Comparison of ENCODE assay signal across 10 mouse cellular contexts in the genomic region with DNA sequence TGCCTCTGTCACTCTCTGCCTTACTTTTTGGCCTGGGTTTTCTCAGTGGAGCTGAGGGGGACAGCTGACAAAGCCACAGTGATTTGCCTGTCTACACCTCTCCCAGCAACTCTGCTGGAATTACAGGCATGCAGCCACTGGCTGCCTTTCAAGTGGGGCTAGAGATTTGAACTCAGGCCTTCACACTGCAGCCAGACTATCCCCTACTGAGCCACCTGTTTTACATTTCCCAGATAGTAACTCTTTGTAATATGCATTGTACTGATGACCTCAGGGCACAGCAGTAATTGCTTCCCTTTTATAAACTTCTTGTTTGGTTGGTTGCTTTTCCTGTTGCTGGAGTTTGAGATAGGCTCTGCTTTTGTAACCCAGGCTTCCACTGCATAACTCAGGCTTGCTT.
DNase-seq lines count a peak whose midpoint lies in the region; ATAC-seq and TF ChIP-seq lines count a peak whose summit lies in the region.
"Had no signal": no experiment of that assay in that cellular context is flagged by ENCODE, and none has a peak within 500 bp of the region (broad histone marks: within the 10 kb centered on the region; RNA-seq: fewer than 3 reads in every experiment).

No protein-coding gene starts in this region.

- peak; percentile 38; the same call in 1 of the 2 replicates for ATAC-seq in limb, embryonic 14.5 days (ENCODE audit: low FRiP score, low read depth)
- ATAC-seq in intestine, embryonic 16.5 days: no peak
- ATAC-seq in liver, embryonic 11.5 days (replicated peaks; ENCODE audit: low FRiP score): no peak

- no peaks in the 10 kb centered on the region for H3K27me3 ChIP-seq in limb, embryonic 14.5 days (ENCODE audit: control insufficient read depth, insufficient read depth, low read length)
- H3K27me3 ChIP-seq in intestine, embryonic 16.5 days (replicated peaks; ENCODE audit: control insufficient read depth, insufficient read depth, low read length): no peaks in the 10 kb centered on the region
- H3K27me3 ChIP-seq in liver, embryonic 11.5 days (replicated peaks; ENCODE audit: control insufficient read depth, insufficient read depth, low read length): no peaks in the 10 kb centered on the region

- no peak for TF ChIP-seq POLR2A in limb, embryonic 14.5 days (IDR thresholded peaks at IDR 0.05; ENCODE audit: borderline replicate concordance, extremely low read depth, insufficient read depth, insufficient read length)

- H3K4me2 ChIP-seq in limb, embryonic 14.5 days (replicated peaks; ENCODE audit: low read depth, low read length, severe bottlenecking): no peak overlapping the region
- no peak overlapping the region for H3K4me2 ChIP-seq in intestine, embryonic 16.5 days (ENCODE audit: low read depth, low read length)
- H3K4me2 ChIP-seq in liver, embryonic 11.5 days: no peak overlapping the region
- H3K4me2 ChIP-seq: midbrain, embryonic 11.5 days had no signal

- no peaks in the 10 kb centered on the region for H3K36me3 ChIP-seq in limb, embryonic 14.5 days (ENCODE audit: control insufficient read depth, insufficient read depth, low read length)
- no peaks in the 10 kb centered on the region for H3K36me3 ChIP-seq in intestine, embryonic 16.5 days (ENCODE audit: control insufficient read depth, insufficient read depth, low read length)
- no peaks in the 10 kb centered on the region for H3K36me3 ChIP-seq in liver, embryonic 11.5 days (ENCODE audit: control insufficient read depth, insufficient read depth, low read length)

- DNase-seq in Muller cell, postnatal 12 days (ENCODE audit: inconsistent ontology term): peak; percentile 82
- DNase-seq in heart, adult 9 months (ENCODE audit: low spot score in 2 of 2): peak; percentile 74 to 76
- DNase-seq in limb, embryonic 14.5 days (ENCODE audit: low spot score): peak; percentile 27
- no peak for DNase-seq in liver, embryonic 11.5 days (ENCODE audit: low spot score)
- DNase-seq in kidney, adult 8-10 months: no peak
- DNase-seq in adrenal gland, postnatal 14 days: no peak
- DNase-seq: thymus, postnatal 4 days had no signal

- peak overlapping the region; percentile 39 for H3K27ac ChIP-seq in brown adipose tissue, adult 24 weeks (replicated peaks; ENCODE audit: low read depth, low read length)
- H3K27ac ChIP-seq in limb, embryonic 14.5 days (replicated peaks; ENCODE audit: low read depth, low read length): 0 out of 2 replicates have a peak overlapping the region, but pooled peaks have one; percentile 33
- no peak overlapping the region for H3K27ac ChIP-seq in intestine, embryonic 16.5 days (ENCODE audit: low read length)
- H3K27ac ChIP-seq in liver, embryonic 11.5 days (ENCODE audit: low read depth, low read length): no peak overlapping the region

- no peaks in the 10 kb centered on the region for H3K9me3 ChIP-seq in limb, embryonic 14.5 days (ENCODE audit: control insufficient read depth, low read length)
- no peaks in the 10 kb centered on the region; the same call in 1 of the 2 replicates for H3K9me3 ChIP-seq in intestine, embryonic 16.5 days (ENCODE audit: control insufficient read depth, low read length)
- H3K9me3 ChIP-seq in liver, embryonic 11.5 days (ENCODE audit: control insufficient read depth, low read length): no peaks in the 10 kb centered on the region

- peaks cover 3% of the 10 kb centered on the region; the same call in 1 of the 2 replicates for H3K4me1 ChIP-seq in brown adipose tissue, adult 24 weeks (ENCODE audit: control insufficient read depth, insufficient read depth, insufficient read length, low read length)
- peaks cover 7% of the 10 kb centered on the region; the same call in 1 of the 2 replicates for H3K4me1 ChIP-seq in limb, embryonic 14.5 days (ENCODE audit: control insufficient read depth, insufficient read depth, low read length)
- H3K4me1 ChIP-seq in intestine, embryonic 16.5 days (ENCODE audit: control insufficient read depth, insufficient read depth, low read length): no peaks in the 10 kb centered on the region
- H3K4me1 ChIP-seq in liver, embryonic 11.5 days (replicated peaks; ENCODE audit: control insufficient read depth, insufficient read depth, low read length): no peaks in the 10 kb centered on the region

- H3K9ac ChIP-seq in limb, embryonic 14.5 days (ENCODE audit: low read depth, low read length, severe bottlenecking): no peak overlapping the region
- H3K9ac ChIP-seq in intestine, embryonic 16.5 days (ENCODE audit: low read depth, low read length): no peak overlapping the region
- H3K9ac ChIP-seq in liver, embryonic 11.5 days (ENCODE audit: low read depth, low read length): no peak overlapping the region

- H3K4me3 ChIP-seq in brown adipose tissue, adult 24 weeks (ENCODE audit: insufficient read depth, low read depth, low read length): no peak overlapping the region
- H3K4me3 ChIP-seq in limb, embryonic 14.5 days (replicated peaks; ENCODE audit: low read length): no peak overlapping the region
- no peak overlapping the region for H3K4me3 ChIP-seq in intestine, embryonic 16.5 days (ENCODE audit: low read length)
- no peak overlapping the region for H3K4me3 ChIP-seq in liver, embryonic 11.5 days (ENCODE audit: low read depth, low read length)

Comparison
In these comparisons a context has a peak if more than half of its experiments do, and no peak if none do; other contexts are left out.
1. DNase-seq: peak in Muller cell, postnatal 12 days (single experiment), heart, adult 9 months (2 of 2) and limb, embryonic 14.5 days (single experiment); none in liver, embryonic 11.5 days (single experiment), kidney, adult 8-10 months (0 of 2) and adrenal gland, postnatal 14 days (single experiment).
2. H3K27ac ChIP-seq: peak in brown adipose tissue, adult 24 weeks (single experiment) and limb, embryonic 14.5 days (single experiment); none in intestine, embryonic 16.5 days (single experiment) and liver, embryonic 11.5 days (single experiment).